ENCODE assay signal across 8 mouse cellular contexts in genomic region chr10:79754856-79755516, GRCm38 (mm10). TPM values are rescaled to one million over a fixed set of nuclear protein-coding genes. Genes with fewer than 3 reads are reported as not detected.
DNase-seq lines count a peak whose midpoint lies in the region; ATAC-seq and TF ChIP-seq lines count a peak whose summit lies in the region.

Fgf22 (plus strand) TSS chr10:79755076.

- no peak for TF ChIP-seq POLR2A in kidney, adult 2 months (IDR thresholded peaks at IDR 0.05; ENCODE audit: low read depth, low read length)

- H3K4me2 ChIP-seq in embryonic facial prominence, embryonic 13.5 days, result peak within 1 kb of the TSS; percentile 72
- H3K4me2 ChIP-seq in limb, embryonic 12.5 days, result peak within 1 kb of the TSS; percentile 81

- no peaks in the 10 kb centered on the region for H3K27me3 ChIP-seq in embryonic facial prominence, embryonic 13.5 days
- peaks cover 10% of the 10 kb centered on the region; the same call in 1 of the 2 replicates for H3K27me3 ChIP-seq in heart, embryonic 10.5 days (ENCODE audit: insufficient read depth, poor library complexity, severe bottlenecking)
- no peaks in the 10 kb centered on the region for H3K27me3 ChIP-seq in kidney, adult 2 months (replicated peaks; ENCODE audit: control insufficient read depth, insufficient read depth, low read length)
- no peaks in the 10 kb centered on the region for H3K27me3 ChIP-seq in limb, embryonic 12.5 days

- H3K9ac ChIP-seq in embryonic facial prominence, embryonic 13.5 days, result peak within 1 kb of the TSS; percentile 68
- H3K9ac ChIP-seq in limb, embryonic 12.5 days (replicated peaks), result peak within 1 kb of the TSS; percentile 47

- peak within 1 kb of the TSS; percentile 41 for H3K4me3 ChIP-seq in embryonic facial prominence, embryonic 13.5 days
- peak within 1 kb of the TSS; percentile 57 for H3K4me3 ChIP-seq in heart, embryonic 10.5 days
- peak within 1 kb of the TSS; percentile 18; the same call in 1 of the 2 replicates for H3K4me3 ChIP-seq in kidney, adult 2 months (ENCODE audit: insufficient read depth, low read depth, low read length)
- H3K4me3 ChIP-seq in limb, embryonic 12.5 days (replicated peaks), result peak within 1 kb of the TSS; percentile 40

- peak; percentile 18 to 24 for DNase-seq in B cell, adult 2 months
- peak; percentile 86 to 94 for DNase-seq in adrenal gland, postnatal 36 days
- no peak for DNase-seq in heart, embryonic 10.5 days (ENCODE audit: low spot score)
- peak; percentile 88 for DNase-seq in kidney, adult 2 months
- peak; percentile 71 for DNase-seq in mesoderm, embryonic 11.5 days (ENCODE audit: low read depth, low spot score)
- peak; percentile 56 for DNase-seq in right cerebral cortex, postnatal 4 days

- no peak for TF ChIP-seq CTCF in kidney, adult 2 months (conservative IDR thresholded peaks at IDR 0.05; ENCODE audit: insufficient read depth, insufficient read length, low read depth, low read length)

- H3K27ac ChIP-seq in embryonic facial prominence, embryonic 13.5 days, result no peak within 1 kb of the TSS
- peak within 1 kb of the TSS; percentile 29; the same call in 1 of the 2 replicates for H3K27ac ChIP-seq in heart, embryonic 10.5 days
- no peak within 1 kb of the TSS for H3K27ac ChIP-seq in kidney, adult 2 months (ENCODE audit: insufficient read depth, low read depth, low read length)
- H3K27ac ChIP-seq in limb, embryonic 12.5 days, result no peak within 1 kb of the TSS

- peak; percentile 77; the same call in 1 of the 2 replicates for ATAC-seq in embryonic facial prominence, embryonic 13.5 days (ENCODE audit: insufficient number of reproducible peaks, insufficient read depth, low FRiP score, low TSS enrichment, low read depth)
- ATAC-seq in limb, embryonic 12.5 days (ENCODE audit: insufficient number of reproducible peaks, insufficient read depth, low FRiP score, low TSS enrichment, low read depth), result peak; percentile 76; the same call in 1 of the 2 replicates

- H3K36me3 ChIP-seq in embryonic facial prominence, embryonic 13.5 days, result peaks cover 43% of the 10 kb centered on the region
- peaks cover 42% of the 10 kb centered on the region for H3K36me3 ChIP-seq in heart, embryonic 10.5 days
- no peaks in the 10 kb centered on the region for H3K36me3 ChIP-seq in kidney, adult 2 months (ENCODE audit: control insufficient read depth, insufficient read depth, low read length)
- peaks cover 43% of the 10 kb centered on the region for H3K36me3 ChIP-seq in limb, embryonic 12.5 days

- WGBS in embryonic facial prominence, embryonic 13.5 days, result 2% methylated on average over 26 of the region's 36 CpGs
- WGBS in heart, embryonic 10.5 days, result 3% methylated on average over 36 of the region's 36 CpGs
- WGBS in kidney, adult 2 months, result 4% methylated on average over 36 of the region's 36 CpGs
- WGBS in limb, embryonic 12.5 days, result 1% methylated on average over 36 of the region's 36 CpGs

- no peaks in the 10 kb centered on the region for H3K9me3 ChIP-seq in embryonic facial prominence, embryonic 13.5 days
- no peaks in the 10 kb centered on the region for H3K9me3 ChIP-seq in heart, embryonic 10.5 days
- no peaks in the 10 kb centered on the region for H3K9me3 ChIP-seq in limb, embryonic 12.5 days

- peaks cover 10% of the 10 kb centered on the region for H3K4me1 ChIP-seq in embryonic facial prominence, embryonic 13.5 days
- peaks cover 16% of the 10 kb centered on the region for H3K4me1 ChIP-seq in heart, embryonic 10.5 days
- no peaks in the 10 kb centered on the region for H3K4me1 ChIP-seq in kidney, adult 2 months (ENCODE audit: control insufficient read depth, insufficient read depth, low read length)
- H3K4me1 ChIP-seq in limb, embryonic 12.5 days (replicated peaks), result peaks cover 10% of the 10 kb centered on the region

RNA-seq across cellular contexts. Expression of gene Fgf22, which starts in this region (rescaled TPM):
- total RNA-seq in adrenal gland, postnatal 36 days (2021), result not detected
- 0.54 and 0.80 TPM in 2 replicates for polyA plus RNA-seq in embryonic facial prominence, embryonic 13.5 days (2015; fragmentation: Nextera tagmentation; extraction: Ambion mirVana)
- polyA plus RNA-seq in heart, embryonic 10.5 days (2016; fragmentation: Nextera tagmentation; extraction: Ambion mirVana), result 0.11 and 0.16 TPM in 2 replicates
- polyA plus RNA-seq in kidney, adult 2 months (2012; rRNA removed), result not detected in 2 replicates
- 0.24 and 0.60 TPM in 2 replicates for polyA plus RNA-seq in limb, embryonic 12.5 days (2016; fragmentation: Nextera tagmentation; extraction: Ambion mirVana)

Comparison
In these comparisons a context has a peak if more than half of its experiments do, and no peak if none do; other contexts are left out.
1. Peak in DNase-seq in adrenal gland, postnatal 36 days; RNA of the gene not detected or under 1 TPM.
2. Peak in ATAC-seq, H3K4me3 ChIP-seq, H3K9ac ChIP-seq and H3K4me2 ChIP-seq in embryonic facial prominence, embryonic 13.5 days; RNA of the gene not detected or under 1 TPM.
3. Peak in DNase-seq and H3K4me3 ChIP-seq in kidney, adult 2 months; RNA of the gene not detected or under 1 TPM.
4. Peak in ATAC-seq, H3K4me3 ChIP-seq, H3K9ac ChIP-seq and H3K4me2 ChIP-seq in limb, embryonic 12.5 days; RNA of the gene not detected or under 1 TPM.